Mouse (Mus musculus): ENCODE measurements at regions not wholly inside any gene's neighbourhood (a gene's known extent, or its start where the extent isn't known, plus 50 kb on each side); places are given as distances from the start of the nearest gene placed in this dataset.
"Not testable (repeated sequence)": the region's sequence is repeated elsewhere in the genome, so short reads cannot be mapped to it uniquely, and the experiment has no call there.

DNA sequence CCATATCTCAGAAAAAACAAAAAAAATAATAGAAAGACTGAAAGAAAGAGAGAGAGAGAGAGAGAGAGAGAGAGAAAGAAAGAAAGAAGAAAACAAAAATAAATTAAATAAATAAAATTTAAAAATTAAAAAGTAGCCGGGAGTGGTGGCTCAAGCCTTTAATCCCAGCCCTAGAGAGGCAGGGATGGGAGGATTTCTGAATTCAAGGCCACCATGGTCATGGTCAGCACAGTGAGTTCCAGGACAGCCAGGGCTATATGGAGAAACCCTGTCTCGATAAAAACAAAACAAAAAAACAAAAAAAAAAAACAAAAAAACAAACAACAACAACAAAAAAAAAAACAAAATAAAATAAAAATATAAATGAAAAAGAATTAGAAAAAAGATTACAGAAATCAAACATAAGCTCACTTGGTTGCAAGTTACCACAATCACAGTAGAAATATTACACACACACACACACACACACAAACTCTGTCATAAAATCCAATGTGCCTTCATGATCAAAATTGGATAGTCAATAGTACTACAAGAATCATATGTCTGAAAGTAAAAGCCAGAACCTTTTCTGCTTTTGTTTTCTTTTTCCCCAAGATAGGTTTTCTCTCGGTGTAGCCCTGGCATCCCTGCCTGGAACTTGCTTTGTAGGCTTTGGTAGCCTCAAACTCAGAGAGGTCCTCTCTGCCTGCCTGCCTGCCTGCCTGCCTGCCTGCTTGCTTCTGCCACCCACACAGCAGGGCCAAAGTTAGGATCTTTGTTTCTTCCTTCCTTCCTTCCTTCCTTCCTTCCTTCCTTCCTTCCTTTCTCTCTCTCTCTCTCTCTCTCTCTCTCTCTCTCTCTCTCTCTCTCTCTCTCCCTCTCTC is 476.1 kb upstream of the Olfr161 start:
- H3K27ac ChIP-seq (replicated peaks; ENCODE audit: low read depth, low read length); H3K4me2 ChIP-seq (ENCODE audit: low read depth, low read length); H3K4me3 ChIP-seq (ENCODE audit: low read depth, low read length); H3K4me1 ChIP-seq (ENCODE audit: control insufficient read depth, insufficient read depth, low read length); H3K9me3 ChIP-seq (replicated peaks; ENCODE audit: control insufficient read depth, low read length); DNase-seq (ENCODE audit: low spot score); H3K27me3 ChIP-seq (ENCODE audit: control insufficient read depth, insufficient read depth, low read length); H3K36me3 ChIP-seq (replicated peaks; ENCODE audit: control insufficient read depth, insufficient read depth, low read depth, low read length); H3K9ac ChIP-seq (replicated peaks; ENCODE audit: low read length): not testable (repeated sequence)
- 77% methylated on average over 2 of the region's 3 CpGs for WGBS
- peak; percentile 96 for ATAC-seq (replicated peaks; ENCODE audit: insufficient number of reproducible peaks, low FRiP score, low TSS enrichment, low read depth)

DNA sequence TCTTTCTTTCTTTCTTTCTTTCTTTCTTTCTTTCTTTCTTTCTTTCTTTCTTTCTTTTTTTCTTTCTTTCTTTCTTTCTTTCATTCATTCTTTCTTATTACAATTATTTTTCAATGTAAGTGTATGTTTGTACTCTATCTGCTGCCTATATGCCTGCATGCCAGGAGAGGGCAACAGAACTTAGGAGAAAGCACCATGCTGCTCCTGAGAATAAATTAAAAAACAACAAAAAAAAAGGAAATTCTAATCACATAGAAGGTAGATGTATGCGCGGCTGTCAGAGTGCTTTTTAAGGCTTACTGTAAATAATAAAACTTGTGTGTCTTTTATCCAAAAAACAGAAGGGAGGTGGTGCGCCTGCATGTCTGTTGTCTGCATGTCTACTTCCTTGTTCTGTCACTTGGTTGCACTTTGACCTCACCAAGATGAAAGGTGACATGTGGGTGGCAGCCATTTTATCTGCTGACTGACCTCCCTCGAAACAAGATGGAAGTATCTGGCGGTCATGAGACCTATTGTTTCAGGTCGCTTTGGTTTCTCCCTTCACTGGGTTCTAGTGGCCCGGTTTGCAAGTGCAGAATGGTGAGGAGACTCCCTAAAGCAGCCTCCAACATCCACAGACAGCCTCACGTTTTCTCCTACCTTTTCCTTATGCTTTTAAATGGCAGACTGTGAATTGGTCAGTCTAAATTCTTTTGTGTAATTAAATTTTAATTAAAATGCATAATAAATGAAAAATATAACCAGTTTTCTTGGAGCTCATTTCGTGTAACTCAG is 475.3 kb upstream of the Olfr161 start:
- not testable (repeated sequence) for H3K9ac ChIP-seq (replicated peaks; ENCODE audit: low read length); H3K9me3 ChIP-seq (replicated peaks; ENCODE audit: control insufficient read depth, low read length); H3K27me3 ChIP-seq (ENCODE audit: control insufficient read depth, insufficient read depth, low read length); H3K4me3 ChIP-seq (ENCODE audit: low read depth, low read length); H3K27ac ChIP-seq (replicated peaks; ENCODE audit: low read depth, low read length); H3K36me3 ChIP-seq (replicated peaks; ENCODE audit: control insufficient read depth, insufficient read depth, low read depth, low read length); H3K4me1 ChIP-seq (ENCODE audit: control insufficient read depth, insufficient read depth, low read length); H3K4me2 ChIP-seq (ENCODE audit: low read depth, low read length)
- DNase-seq (ENCODE audit: low spot score): peak; percentile 0
- ATAC-seq (replicated peaks; ENCODE audit: insufficient number of reproducible peaks, low FRiP score, low TSS enrichment, low read depth): peak; percentile 86
- WGBS: 73% methylated on average over 8 of the region's 9 CpGs

DNA sequence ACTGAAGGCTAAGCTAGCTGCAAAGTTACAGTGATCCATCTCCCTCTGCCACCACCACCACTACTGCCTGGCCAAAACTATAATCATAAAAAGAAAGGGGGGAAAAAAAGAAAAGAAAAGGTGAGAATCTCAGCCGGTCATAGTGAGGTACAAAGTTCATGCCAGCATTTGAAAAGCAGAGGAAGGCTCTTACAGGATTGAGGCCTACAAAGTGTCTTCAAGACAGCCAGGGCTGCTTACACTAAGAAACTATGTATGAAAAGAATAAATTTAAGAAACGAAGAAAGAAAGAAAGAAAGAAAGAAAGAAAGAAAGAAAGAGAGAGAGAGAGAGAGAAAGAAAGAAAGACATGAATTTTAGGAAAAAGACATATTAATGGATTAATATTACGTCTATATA is 474.7 kb upstream of the Olfr161 start:
- H3K4me1 ChIP-seq (ENCODE audit: control insufficient read depth, insufficient read depth, low read length); H3K4me2 ChIP-seq (ENCODE audit: low read depth, low read length); H3K9me3 ChIP-seq (replicated peaks; ENCODE audit: control insufficient read depth, low read length); H3K36me3 ChIP-seq (replicated peaks; ENCODE audit: control insufficient read depth, insufficient read depth, low read depth, low read length); H3K9ac ChIP-seq (replicated peaks; ENCODE audit: low read length); ATAC-seq (replicated peaks; ENCODE audit: insufficient number of reproducible peaks, low FRiP score, low TSS enrichment, low read depth); H3K27me3 ChIP-seq (ENCODE audit: control insufficient read depth, insufficient read depth, low read length); DNase-seq (ENCODE audit: low spot score); H3K27ac ChIP-seq (replicated peaks; ENCODE audit: low read depth, low read length); H3K4me3 ChIP-seq (ENCODE audit: low read depth, low read length): not testable (repeated sequence)
- 78% methylated on average over 2 of the region's 3 CpGs for WGBS

DNA sequence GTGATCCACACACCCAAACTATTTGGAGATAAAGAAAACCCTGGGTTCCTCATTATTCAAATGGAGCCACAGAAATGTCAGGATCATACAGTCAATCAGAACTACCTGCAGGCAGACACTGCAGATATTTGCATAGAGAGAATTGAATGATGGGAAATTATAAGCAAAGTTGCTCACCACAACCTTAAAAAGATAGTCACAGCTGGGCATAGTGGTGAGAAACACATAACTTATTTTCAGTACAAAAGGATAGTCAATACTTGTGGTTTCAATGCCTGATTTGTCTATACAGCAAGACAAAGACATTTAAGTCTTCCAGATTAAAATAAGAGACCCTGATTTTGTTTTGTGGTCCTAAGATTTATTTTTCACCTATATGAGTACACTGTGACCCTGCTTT is 469.6 kb upstream of the Olfr161 start:
- not testable (repeated sequence) for H3K4me1 ChIP-seq (ENCODE audit: control insufficient read depth, insufficient read depth, low read length); DNase-seq (ENCODE audit: low spot score); H3K9ac ChIP-seq (replicated peaks; ENCODE audit: low read length); H3K4me2 ChIP-seq (ENCODE audit: low read depth, low read length); H3K36me3 ChIP-seq (replicated peaks; ENCODE audit: control insufficient read depth, insufficient read depth, low read depth, low read length); H3K4me3 ChIP-seq (ENCODE audit: low read depth, low read length); H3K9me3 ChIP-seq (replicated peaks; ENCODE audit: control insufficient read depth, low read length); H3K27me3 ChIP-seq (ENCODE audit: control insufficient read depth, insufficient read depth, low read length); ATAC-seq (replicated peaks; ENCODE audit: insufficient number of reproducible peaks, low FRiP score, low TSS enrichment, low read depth); H3K27ac ChIP-seq (replicated peaks; ENCODE audit: low read depth, low read length)

DNA sequence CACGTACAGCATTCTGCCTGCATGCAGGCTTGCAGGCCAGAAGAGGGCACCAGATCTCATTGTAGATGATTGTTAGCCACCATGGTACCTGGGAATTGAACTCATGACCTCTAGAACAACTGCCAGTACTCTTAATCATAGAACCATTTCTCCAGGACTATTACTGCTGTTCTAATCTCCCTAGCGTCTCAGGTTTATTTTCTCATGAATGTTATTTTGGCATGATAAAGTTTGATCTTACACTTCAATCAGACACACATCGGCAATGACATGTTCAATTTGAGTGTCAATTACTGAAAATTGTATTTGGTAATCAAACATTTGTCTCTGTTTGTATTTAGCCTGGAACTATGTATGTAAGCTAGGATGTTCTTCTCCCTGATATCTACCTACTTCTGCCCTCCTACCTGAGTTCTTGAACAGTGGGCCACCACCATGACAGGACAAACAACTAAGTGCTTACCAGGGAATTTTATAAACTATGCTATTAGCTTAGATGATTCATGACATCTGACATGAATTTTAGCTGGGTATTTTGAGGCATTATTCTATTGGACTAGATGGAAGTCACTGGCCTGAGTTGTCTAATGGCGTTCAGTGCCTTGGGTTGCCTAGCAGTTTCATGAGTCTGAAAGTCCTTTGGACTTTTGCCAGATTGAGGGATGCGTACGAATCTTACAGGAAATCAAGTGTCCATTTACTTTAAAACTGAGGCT is 468.5 kb upstream of the Olfr161 start:
- 65% methylated on average over 4 of the region's 6 CpGs for WGBS
- H3K4me3 ChIP-seq (ENCODE audit: low read depth, low read length); H3K27ac ChIP-seq (replicated peaks; ENCODE audit: low read depth, low read length); H3K9me3 ChIP-seq (replicated peaks; ENCODE audit: control insufficient read depth, low read length); H3K27me3 ChIP-seq (ENCODE audit: control insufficient read depth, insufficient read depth, low read length); DNase-seq (ENCODE audit: low spot score); ATAC-seq (replicated peaks; ENCODE audit: insufficient number of reproducible peaks, low FRiP score, low TSS enrichment, low read depth); H3K4me2 ChIP-seq (ENCODE audit: low read depth, low read length); H3K9ac ChIP-seq (replicated peaks; ENCODE audit: low read length); H3K36me3 ChIP-seq (replicated peaks; ENCODE audit: control insufficient read depth, insufficient read depth, low read depth, low read length); H3K4me1 ChIP-seq (ENCODE audit: control insufficient read depth, insufficient read depth, low read length): not testable (repeated sequence)

DNA sequence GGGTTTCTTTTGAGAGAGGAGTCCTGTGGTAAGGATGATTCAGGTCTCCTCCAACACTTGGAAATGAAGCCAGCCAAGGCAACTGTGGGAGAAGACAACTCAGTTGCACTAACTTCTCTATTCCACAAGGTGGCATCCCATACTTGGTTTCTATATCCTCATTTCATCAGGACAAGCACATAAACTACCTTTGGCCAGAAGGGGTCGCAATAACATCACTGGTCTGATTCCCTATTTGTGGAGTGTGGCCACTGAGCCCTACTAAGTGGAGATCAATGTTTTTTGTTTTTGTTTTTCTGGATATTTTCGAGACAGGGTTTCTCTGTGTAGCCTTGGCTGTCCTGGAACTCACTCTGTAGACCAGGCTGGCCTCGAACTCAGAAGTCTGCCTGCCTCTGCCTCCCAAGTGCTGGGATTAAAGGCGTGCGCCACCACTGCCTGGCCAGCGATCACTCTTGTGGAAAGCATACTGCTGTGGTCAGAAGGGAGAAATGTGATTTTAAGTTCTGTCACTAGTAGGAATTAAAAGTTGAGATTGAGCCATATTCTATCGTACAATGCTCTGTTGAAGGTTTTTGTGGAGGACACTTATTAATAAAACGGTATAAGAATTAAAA is 467.9 kb upstream of the Olfr161 start:
- H3K27me3 ChIP-seq (ENCODE audit: control insufficient read depth, insufficient read depth, low read length); H3K4me2 ChIP-seq (ENCODE audit: low read depth, low read length); H3K9me3 ChIP-seq (replicated peaks; ENCODE audit: control insufficient read depth, low read length); H3K4me1 ChIP-seq (ENCODE audit: control insufficient read depth, insufficient read depth, low read length); H3K36me3 ChIP-seq (replicated peaks; ENCODE audit: control insufficient read depth, insufficient read depth, low read depth, low read length); H3K9ac ChIP-seq (replicated peaks; ENCODE audit: low read length); H3K27ac ChIP-seq (replicated peaks; ENCODE audit: low read depth, low read length); H3K4me3 ChIP-seq (ENCODE audit: low read depth, low read length): not testable (repeated sequence)
- DNase-seq (ENCODE audit: low spot score) (peak; percentile 0), ATAC-seq (replicated peaks; ENCODE audit: insufficient number of reproducible peaks, low FRiP score, low TSS enrichment, low read depth) (peak; percentile 71; the same call in 1 of the 2 replicates)
- WGBS: 65% methylated on average over 8 of the region's 8 CpGs

DNA sequence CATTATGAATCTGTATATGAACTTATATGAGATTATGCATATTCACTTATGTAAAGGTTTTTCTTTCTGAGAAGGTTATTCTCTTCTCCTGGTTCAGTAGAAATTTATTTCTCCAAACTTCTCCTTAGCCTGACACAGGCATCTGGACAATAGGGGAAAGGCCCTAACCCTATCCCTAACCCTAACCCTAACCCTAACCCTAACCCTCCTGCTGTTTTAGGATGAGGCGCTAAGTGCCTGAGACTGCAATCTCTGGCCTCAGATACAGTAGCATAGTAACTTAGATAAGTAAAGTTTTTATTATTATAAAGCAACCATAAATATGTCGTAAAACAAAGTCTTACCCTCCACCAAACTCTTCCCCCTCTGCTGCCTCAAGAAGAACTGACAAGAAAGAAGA is 463.5 kb upstream of the Olfr161 start:
- H3K9ac ChIP-seq (replicated peaks; ENCODE audit: low read length); DNase-seq (ENCODE audit: low spot score); H3K4me1 ChIP-seq (ENCODE audit: control insufficient read depth, insufficient read depth, low read length); H3K9me3 ChIP-seq (replicated peaks; ENCODE audit: control insufficient read depth, low read length); H3K36me3 ChIP-seq (replicated peaks; ENCODE audit: control insufficient read depth, insufficient read depth, low read depth, low read length); H3K27ac ChIP-seq (replicated peaks; ENCODE audit: low read depth, low read length); H3K4me3 ChIP-seq (ENCODE audit: low read depth, low read length); ATAC-seq (replicated peaks; ENCODE audit: insufficient number of reproducible peaks, low FRiP score, low TSS enrichment, low read depth); H3K4me2 ChIP-seq (ENCODE audit: low read depth, low read length); H3K27me3 ChIP-seq (ENCODE audit: control insufficient read depth, insufficient read depth, low read length): not testable (repeated sequence)
- 43% methylated on average over 2 of the region's 2 CpGs for WGBS
